Mouse (Mus musculus) gastrocnemius, adult 18-20 months (tissue): ENCODE results near the gene Adap1. TPM values are rescaled to one million over a fixed set of nuclear protein-coding genes. Genes with fewer than 3 reads are reported as not detected.
A peak's percentile ranks its signal among the peaks of the same experiment; 100 is the strongest.
"Not testable (repeated sequence)": the region's sequence is repeated elsewhere in the genome, so short reads cannot be mapped to it uniquely, and the experiment has no call there.

Source experiments
- DNase-seq: peaks from one replicate; pipeline ENCODE4 v3.0.0; 2021; ENCODE audit warnings: low spot score
- total RNA-seq, 2 experiments: library from RNA; stranded (reverse); gene quantifications; 2 replicates each; pipeline ENCODE4 v1.2.3; 2021

The Adap1 gene
- total RNA-seq, 2 experiments from 2014 or later: 0.66 to 1.4 TPM

DNA sequence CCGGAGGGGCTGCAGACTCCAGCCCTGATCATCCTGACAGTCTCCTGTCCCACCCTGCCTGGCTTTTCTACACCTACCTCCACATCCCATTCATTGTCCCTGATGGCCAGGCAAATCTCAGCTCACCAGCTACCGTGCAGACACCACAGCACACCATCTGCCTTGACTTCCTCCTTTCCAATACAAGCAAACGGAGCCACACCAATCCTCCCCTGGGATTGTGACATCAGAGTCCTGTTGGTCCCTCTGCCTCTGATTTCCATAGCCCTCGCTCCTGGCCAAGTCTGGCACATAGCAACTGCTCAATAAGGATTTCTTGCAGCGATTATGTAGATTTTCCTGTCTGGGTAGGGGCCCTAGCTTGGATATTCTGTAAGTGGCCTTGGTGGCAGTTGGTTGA is 25.7 kb upstream of the Adap1 start, which contains the start of gene Cox19:
TSS of gene Cox19 (minus strand) at position 285 of the 400 bp plus-strand sequence.
- no peak for DNase-seq

DNA sequence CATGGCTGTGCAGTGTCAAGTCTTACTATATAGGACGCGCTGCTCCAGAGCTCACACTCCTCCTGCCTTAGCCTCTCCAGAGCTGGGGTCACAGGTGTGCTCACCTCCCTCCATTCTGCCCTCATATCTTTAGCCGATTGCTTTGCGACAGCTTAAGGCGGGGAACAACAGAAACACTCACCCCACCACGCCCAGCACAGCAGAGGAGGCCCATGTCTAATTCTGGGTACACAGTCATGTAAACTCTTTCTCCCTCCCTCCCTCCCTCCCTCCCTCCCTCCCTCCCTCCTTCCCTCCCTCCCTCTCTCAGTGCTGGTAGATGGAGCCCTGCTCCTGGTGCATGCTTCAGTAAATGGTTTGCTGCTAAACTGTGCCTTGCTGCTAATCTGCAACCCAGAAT is 24.3 kb upstream of the Adap1 start:
- no peak for DNase-seq

DNA sequence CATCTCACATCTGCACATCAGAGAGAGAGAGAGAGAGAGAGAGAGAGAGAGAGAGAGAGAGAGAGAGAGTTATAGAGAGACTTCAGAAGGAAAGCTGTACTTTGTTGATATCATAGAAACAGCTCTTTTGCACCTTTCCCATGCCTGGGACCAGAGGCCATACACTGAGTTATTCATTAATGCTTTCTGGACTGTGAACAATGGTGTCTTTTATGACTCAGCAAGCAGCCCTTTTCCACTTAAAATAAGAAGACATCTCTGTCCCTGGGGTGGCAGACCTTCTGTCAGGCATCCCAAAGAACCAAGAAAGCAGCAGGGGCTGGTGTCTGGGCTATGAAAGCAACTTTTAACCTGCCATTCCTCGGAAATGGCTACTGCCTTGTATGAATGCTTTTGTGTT is 21.8 kb upstream of the Adap1 start:
- DNase-seq: no peak

DNA sequence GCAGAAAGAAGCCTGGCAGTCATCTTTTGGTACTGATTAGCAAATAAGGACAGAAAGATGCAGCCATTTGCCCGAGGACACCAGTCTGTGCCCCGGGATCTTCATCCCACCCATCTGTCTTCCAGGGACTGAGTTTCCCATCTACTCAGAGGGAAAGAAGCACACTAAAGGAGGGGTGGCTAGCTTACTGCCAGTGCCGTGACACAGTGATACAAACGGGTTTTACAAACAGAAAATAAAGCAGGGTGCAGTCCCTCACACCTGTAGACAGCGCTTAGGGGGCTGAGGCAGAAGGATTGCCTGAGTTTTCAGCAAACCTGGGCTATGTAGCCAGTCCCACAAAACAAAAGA is 19.9 kb upstream of the Adap1 start:
- DNase-seq: no peak

DNA sequence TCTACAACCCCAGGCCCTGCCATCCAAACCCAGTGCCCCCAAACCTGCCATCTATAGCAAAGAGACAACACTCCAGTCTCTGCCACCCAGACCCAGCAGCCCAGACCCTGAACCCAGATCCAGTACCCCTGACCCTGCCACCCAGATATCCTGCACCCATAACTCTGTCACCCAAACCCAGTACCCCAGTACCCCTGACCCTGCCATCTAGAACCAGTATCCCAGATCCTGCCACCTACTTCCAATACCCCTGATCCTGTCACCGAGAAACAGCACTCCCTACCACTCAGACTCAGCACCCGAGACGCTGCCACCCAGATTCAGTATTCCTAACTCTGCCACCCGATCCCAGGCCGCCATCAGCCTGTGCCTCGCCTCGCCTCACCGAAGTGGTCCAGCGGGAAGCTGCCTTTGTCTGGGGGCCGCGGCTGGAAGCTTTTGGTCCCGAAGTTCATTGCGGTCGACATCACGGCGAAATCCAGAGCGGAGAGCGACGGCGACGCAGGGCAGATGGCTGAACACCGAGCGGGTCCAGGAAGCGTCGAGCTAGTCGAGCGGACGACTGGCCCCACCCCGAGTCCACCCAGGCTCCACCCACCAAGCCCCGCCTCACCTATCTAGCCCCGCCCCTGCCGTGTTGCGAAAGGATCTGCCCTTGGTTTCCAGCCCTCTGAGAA is 19.4 kb upstream of the Adap1 start:
- peak; percentile 98 for DNase-seq

DNA sequence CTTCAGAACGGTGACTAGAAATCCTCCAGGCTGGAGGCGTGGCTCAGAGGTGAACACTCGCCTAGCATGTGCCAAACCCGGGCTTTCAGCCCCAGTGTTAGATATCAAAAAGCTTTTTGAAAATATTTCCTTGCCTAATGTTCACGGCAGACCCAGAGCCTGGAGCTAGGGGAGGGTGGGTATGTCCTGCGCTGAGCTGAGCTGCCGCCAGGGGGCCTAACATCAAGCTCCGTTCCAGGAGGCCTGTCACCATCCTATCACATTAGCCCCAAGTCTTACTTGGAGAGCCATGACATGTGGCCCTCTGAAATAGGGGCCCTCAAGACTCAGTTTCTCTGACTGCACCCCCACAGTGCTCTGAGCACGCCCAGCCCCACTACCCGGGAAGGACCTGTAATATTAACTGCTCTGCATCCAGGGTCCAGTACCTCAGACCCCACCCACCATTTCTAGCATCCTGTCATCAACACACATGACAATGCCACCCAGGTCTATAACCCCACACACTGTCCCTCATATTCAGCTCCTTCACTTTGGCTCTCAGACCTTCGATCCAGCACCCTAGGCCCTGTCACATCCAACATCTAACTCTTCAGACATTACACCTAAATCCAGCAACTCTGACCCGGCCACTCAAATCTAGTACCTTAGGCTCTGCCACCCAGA is 18.7 kb upstream of the Adap1 start:
- peak; percentile 79 for DNase-seq

DNA sequence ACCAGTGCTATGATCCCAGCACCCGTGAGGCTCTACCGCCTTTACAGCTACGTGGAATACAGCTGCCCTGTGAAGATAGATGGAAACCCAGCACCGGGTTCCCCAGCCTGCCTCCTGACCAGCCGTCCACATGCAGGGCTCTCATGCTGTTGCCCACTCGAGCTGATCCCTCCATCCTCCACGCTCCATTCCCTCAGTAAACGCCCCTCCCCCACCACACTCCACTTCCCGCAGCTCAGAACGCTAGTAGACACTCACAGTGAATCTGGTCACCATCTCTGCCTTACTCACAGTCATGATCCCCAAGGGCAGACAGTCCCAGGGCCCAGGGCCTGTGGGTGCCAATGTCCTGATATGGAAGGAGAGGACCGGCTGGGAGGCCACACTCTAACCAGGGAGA is 13.5 kb upstream of the Adap1 start:
- no peak for DNase-seq

DNA sequence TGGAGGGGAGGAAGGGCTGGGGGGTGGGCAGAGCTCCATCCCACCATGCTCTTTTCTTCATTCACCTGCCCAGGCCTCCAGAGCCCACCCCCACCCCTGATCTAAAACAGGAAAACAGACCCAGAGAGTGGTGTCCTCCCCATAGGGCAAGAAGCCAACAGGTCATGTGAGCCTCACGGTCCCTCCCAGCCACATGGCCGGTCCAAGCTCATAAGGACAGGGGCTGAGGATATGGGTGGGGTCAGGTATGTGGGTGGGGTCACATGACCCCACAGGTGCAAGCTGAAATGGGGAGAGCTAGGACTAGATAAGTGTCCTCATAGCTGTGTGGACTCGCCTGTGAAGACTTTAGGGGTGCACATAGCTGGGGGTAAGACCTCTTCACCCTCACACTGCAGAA is 13.0 kb upstream of the Adap1 start:
- no peak for DNase-seq

DNA sequence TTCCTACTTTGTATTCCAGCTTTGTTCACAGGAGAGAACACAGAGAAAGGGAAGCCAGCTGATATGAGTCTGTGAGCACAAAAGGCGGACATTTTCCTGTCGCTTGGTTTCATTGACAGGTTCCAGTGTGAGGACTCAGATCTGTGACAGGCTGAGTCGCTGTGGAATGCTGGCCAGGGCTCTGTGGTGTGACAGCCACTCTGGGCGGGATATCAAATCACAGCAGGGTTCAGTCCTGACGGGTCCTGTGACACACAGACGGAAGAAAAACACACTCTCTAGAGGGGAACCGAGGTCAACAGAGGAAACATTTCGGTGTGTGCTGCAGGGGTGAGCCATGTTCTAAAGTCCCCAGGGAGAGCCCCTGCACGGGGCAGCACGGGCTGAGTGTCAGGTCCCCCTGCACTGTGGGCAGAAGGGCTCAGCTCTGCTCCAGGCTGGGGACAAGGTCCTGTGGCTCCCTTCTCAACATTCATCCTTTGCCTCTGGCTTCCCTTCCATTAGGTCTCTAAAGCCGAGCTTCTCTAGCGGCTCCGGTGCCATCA is 12.5 kb upstream of the Adap1 start:
- DNase-seq: no peak

DNA sequence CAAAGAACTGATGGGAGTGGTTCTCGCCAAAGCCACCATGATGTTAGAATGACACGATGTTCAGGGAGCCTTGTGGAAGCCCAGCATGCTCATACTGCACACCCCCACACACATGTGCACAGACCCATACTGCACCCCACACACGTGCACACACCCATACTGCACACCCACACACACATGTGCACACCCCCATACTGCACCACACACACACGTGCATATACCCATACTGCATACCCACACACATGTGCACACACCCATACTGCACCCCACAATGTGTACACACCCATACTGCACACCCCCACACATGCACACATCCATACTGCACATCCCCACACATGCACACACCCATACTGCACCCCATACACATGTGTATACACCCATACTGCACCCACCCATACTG is 10.2 kb upstream of the Adap1 start:
- no peak for DNase-seq

DNA sequence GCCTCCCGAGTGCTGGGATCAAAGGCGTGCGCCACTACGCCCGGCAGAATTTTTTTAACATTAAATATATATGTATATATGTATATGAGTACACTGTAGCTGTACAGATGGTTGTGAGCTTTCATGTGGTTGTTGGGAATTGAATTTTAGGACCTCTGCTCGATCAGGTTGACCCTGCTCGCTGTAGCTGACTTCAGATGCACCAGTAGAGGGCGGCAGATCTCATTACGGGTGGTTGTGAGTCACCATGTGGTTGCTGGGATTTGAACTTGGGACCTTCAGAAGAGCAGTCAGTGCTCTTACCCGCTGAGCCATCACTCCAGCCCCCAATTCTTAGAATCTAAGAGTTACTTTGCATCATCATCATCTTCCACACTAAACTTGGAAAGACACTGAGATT is 9.0 kb upstream of the Adap1 start:
- not testable (repeated sequence) for DNase-seq

DNA sequence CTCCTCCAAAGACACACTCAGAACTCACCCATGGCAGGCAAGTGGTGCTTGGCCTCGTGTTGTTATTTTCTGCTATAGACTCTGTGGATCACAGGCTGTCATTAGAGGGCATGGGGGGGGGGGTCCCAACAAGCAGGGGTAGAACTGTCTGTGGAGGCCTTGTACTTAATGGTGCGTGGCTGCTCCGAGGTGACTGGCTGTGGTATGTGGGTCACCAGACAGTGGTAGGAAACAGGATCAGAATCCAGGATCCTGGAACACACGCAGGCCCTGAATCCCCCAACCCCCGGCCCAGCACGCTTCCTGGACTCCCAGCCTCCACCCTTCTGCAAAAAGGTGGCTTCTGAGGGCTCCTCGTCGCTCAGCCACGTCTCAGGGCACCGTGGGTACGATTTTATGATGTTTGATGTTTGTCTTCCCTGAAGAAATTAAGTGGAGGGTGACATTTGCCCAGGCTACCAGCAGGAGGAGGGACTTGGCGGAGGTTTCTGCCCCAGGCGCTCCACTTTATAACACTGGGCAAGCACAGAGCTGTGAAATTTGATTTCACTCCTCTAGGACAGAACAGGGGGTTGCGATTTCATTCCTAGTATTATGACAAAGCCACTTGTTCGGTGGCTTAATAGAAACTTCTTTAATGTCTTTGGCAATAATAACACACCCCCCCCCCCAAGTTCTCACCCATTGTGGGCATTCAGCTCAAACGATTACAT is 8.0 kb upstream of the Adap1 start:
- DNase-seq: no peak

DNA sequence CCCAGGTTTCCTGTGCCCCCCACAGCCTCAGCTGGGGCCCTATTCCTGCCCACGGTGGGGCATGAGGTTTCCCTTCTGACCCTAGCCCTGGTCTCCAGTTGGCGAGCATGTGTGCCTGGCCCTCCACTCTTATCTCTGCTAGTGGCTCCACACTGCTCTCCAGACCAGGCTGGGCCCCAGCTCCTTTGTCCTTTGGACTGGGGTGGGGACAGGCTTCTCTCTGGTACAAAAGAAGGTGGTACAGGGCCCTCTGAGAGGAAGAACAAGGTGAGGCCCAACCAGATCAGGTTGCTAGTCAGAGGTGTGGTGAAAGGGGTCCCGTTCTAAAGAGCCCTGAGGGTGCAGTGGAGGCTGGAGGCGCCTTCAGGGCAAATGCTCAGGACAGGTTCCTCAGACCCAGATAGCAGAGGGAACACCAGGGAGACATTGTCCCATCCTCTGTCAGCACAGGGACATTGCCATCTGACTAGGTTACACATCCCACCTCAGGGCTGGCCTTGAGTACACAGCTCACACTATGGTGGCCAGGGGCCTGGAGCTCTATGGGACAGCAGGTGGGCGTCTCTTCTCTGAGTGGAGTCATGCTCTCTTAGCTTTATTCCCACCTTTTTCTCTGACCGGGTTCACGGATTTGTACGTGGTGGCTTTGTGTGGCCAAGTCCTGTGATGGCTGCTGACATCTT is 7.3 kb upstream of the Adap1 start:
- DNase-seq: no peak

DNA sequence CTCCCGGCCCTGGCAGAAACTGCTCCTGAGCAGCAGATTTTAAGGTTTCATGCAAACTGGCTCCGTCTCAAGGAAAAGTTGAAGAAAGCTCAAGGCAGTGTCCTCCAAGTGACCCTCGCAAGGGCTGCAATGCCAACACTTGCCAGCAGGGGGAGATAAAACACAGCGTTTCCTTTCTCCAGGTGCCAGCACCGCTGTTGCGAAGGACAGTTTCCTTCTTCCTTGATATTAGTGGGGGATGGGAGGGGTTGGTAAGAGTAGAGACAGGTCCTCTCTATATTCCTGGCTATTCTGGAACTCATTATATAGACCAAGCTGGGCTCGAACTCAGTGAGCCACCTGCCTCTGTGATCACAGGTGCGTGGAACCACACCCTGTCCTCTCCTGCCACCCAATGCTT is 6.3 kb upstream of the Adap1 start:
- peak; percentile 85 for DNase-seq

DNA sequence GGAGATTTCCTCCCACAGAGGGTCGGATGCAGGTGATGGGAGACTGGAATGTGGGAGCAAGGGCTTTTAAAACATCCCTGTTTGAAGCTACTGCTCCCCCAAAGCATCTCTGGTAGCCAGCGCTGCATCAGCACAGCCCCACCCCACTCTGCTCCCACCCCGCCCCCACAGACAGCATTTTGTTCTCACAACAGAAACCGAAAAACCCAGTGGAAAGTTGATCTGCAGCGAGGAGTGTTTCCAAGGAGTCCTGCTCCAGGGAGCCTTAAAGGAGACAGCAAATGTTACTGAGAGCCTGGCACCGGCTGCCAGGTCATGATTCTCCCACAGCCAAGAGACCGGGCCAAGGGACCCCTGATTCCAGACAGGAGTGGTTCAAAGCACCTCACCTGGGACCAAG is 5.3 kb upstream of the Adap1 start:
- DNase-seq: no peak

DNA sequence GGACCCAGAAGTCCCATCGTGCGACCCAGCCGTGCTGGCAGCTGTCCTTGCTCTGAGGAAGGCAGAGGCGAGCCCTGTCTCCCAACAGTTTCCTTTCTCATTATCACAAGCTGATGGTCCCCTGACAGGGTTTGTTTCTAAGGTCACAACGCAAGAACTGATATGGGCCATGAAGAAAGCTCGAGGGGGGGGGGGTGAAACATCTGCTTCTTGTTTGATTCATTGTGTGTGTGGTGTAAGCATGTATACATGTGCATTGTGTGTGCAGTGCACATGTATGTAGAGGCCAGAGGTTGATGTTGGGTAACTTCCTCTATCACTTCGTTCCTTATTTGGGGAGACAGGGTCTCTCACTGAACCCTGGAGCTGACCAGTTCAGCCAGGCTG is 2.2 kb upstream of the Adap1 start:
- DNase-seq: no peak

DNA sequence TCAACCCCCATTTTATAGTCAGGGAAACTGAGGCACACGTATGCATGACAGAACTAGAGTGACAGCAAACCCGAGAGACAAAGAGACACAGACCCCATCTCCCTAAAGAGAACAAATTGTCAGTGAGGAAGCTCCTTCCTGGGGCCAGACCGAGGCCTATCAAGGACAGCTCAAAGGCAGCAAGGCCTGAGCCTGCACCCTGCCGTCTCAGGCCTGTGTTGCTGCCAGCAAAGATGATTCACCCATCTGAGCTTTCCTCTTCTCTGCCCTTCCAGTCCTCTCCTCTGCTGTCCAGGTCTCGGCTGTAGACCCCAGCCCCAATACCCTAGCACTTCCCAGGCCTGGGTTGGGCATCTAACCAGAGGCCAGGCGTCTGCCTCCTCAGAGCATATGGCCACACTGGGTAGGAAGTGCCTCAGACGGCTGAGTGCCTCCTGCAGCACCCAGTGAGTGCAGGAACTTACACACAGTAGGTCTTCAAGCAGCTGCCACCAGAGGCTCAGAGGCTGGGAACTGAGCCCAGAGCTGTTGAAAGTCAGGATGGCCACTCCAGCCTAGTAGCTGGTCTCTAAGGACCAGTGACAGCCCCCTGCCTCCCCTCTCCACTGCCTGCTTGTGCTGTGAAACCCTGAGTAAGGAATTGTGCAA is 1.7 kb upstream of the Adap1 start:
- DNase-seq: no peak

DNA sequence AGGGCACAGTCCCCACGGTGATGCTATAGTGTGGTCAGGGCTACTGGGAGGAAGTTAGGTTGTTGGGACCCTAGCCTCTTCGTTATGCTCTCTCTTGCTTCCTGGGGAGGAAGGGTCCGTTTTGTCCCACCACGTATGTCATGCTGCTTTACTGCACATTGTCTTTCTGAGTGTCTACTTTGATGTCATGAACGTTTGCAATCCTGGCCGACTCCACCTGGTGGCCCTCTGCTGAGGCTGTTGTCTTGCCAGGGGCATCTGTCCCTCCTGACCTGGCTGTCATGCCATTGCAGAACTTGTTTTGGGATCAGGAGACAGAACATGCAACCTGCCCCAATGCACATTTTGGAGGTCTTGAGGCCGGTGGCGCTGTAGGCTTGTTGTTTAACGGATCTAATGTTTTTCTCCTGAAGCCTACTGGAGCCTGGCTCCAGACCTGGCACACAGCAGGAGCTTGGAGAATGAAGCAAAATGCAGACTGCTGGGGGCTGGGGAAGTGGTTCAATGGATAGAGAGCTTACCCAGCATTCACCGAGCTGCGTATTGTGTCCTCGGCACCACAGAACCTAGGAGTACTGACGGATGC is 782 bp upstream of the Adap1 start:
- no peak for DNase-seq

DNA sequence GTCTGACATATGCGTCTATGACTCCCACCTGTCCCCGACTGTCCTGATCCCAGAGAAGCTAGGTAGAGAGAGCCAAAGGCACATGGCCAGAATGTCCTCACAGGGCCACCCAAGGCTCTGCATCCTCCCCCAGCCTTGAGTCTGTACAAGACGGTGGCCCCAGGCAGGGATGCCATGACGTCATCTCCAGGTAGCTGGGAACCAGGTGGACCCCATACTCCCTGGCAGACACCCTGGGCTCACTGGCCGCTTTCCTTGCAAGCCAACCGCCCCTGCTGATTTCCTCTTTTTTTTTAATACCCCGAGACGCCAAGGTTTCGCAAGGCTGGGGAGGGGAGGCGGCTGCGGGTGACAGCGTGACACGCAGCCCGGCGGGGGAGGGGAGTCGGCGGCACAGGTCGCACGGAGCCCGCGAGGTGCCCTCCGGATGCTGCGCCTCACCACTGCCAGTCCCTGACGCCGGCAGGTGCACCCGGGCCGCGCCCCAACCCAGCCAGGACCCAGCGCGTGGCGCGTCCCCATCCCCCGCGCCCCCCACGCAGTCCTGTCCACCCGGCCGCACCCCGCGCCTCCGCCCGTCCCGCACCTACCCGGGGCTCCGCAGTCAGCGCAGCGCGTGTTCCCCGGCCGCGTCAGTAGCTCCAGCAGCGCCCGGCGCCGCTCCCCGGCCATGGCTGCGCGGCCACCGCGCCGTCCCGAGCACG is 579 bp downstream of the Adap1 start:
- peak; percentile 17 for DNase-seq

DNA sequence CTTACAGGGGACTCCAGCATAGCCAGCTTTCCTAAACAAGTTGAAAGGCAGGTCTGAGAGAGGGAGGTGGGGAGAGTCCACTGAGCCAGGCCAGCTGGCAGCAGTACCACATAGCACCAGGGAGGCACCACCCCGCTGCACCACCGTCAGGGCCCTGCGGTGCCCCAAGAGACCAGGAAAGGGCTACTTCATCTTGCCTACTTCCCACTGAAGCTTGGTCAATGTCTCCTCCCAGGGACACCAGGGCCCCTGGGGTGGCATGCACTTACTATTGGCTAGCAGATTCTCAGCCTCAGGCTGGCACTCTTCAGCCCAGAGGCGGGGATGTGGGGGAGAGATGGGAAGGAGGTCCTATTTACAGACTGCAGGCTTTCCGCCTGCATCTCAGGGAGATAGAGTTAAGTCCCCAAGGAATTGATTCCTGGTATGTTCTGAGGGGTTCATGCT is 1.4 kb downstream of the Adap1 start:
- no peak for DNase-seq
